Mouse (Mus musculus) ovary, postnatal 14 days (tissue): Measurements from ENCODE around the gene Qsox2.

ENCODE experiments used
- DNase-seq: peaks from one replicate; pipeline ENCODE4 v3.0.0; 2022; ENCODE audit warnings: low spot score

Qsox2 gene

DNA sequence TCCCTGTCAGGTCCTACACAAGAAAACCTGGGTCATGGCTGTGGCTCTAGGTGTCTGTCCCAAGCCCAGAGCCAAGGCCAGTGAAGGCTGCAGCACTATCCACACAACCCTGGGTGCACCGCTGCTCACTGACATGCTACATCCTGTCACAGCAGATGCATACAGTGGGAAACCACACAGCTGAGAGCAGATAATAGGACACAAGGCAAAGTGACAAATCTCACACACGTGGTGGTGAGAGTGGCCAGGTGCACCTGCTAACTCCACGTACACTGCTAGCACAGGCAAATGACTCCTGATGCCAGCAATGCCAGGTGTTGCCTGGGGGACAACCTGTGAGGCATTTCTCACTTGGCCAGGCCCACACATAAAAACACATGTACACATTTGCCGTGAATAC, 12.1 kb downstream of the Qsox2 start:
- DNase-seq = no peak

GRCm38 (mm10) chr2:26223961-26224360, 13.4 kb downstream of the Qsox2 start:
- no peak for DNase-seq

GRCm38 (mm10) chr2:26214526-26214925, 22.8 kb downstream of the Qsox2 start:
- DNase-seq = no peak

DNA sequence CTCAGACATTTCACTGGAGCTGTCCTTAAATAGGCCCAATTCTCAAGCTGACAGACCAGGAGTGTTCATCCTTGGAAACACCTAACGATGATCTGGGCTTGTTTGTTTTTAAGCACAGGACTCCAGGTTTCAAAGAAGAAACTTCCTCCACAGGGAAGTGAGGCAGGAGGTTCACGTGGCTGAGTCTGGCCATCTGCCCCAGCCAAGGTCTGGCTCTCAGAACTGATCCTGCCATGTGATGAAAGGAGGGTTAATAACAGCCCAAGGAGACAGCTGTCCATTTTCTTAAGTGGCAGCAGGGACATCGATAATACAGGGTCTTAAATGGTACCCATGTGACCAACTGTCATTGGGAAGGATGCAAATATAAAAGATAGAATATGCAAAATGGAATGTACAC, 27.8 kb downstream of the Qsox2 start:
- no peak for DNase-seq

DNA sequence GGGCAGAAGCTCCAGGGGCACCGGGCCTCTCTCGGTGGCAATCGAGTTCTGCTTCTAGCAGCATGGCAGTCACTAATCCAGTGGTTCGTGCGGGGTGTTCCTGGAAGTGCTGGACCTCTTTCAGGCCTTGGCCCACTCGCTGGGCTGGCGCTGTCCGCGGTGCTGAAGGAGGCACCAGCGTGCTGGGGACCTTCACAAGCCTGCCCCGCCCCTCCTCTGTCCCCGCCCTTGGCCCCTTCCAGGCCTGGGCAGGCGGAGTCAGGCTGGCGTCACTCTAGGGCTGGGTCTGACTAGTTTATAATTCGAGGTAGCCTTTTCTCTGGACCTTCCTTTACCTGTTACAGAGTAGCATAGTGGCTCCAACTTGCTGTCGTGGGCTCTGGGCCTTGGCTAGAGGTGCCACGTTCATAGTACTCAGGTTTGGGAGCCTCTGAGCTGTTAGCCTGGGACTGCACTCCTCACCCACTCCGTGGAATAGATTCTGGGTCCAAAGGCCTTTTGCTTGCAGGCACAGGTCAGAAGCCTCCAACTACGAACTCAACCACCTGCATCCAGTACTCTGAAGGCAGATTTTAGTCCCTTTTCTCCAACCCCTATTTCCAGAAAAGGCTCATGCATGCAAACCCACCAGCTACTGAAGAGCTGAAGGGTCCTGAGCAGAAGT, 29.1 kb downstream of the Qsox2 start, which contains the start of gene Lhx3:
Gene Lhx3, minus strand, starts transcription at position 164 of the 664 bp plus-strand sequence.
- DNase-seq = peak; percentile 93

- no peak for DNase-seq
Measured at GRCm38 (mm10) chr2:26207559-26207958, 29.8 kb downstream of the Qsox2 start.

- no peak for DNase-seq
Measured at GRCm38 (mm10) chr2:26205761-26206160, 31.6 kb downstream of the Qsox2 start.

- DNase-seq = peak; percentile 31
Measured at GRCm38 (mm10) chr2:26205126-26205525, 32.2 kb downstream of the Qsox2 start.

DNA sequence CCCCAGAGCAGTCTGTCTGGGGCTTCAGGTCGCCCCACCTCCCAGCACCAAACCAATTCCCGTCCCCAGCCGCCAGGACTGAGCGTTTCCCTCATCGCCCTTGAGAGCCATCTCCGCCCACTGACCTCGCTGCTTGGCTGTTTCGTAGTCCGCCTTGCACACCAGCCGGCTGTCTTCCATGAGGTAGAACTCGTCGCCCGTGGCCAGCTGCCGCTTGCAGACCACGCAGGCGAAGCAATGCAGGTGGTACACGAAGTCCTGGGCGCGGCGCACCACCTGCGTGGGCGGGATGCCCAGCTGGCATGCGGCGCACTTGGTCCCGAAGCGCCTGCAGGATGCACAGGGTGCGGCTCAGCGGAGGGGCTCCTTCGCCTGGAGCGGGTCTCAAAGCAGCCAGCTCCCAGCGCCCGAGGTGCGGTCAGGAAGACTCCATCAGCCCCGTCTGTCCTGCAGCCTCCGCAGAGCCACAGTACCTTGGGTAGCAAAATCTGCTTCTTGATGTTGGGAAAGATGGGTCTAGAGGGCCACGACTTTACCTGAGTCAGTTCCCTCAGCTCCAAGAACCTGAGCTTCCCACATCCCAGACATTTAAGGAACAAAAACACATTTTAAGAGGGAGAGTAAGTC, 34.4 kb downstream of the Qsox2 start:
- no peak for DNase-seq

- no peak for DNase-seq
Measured at GRCm38 (mm10) chr2:26201926-26202848, 35.1 kb downstream of the Qsox2 start.

GRCm38 (mm10) chr2:26198488-26198887, 38.8 kb downstream of the Qsox2 start:
- no peak for DNase-seq

- no peak for DNase-seq
Measured at GRCm38 (mm10) chr2:26194552-26195339, 42.6 kb downstream of the Qsox2 start.

DNA sequence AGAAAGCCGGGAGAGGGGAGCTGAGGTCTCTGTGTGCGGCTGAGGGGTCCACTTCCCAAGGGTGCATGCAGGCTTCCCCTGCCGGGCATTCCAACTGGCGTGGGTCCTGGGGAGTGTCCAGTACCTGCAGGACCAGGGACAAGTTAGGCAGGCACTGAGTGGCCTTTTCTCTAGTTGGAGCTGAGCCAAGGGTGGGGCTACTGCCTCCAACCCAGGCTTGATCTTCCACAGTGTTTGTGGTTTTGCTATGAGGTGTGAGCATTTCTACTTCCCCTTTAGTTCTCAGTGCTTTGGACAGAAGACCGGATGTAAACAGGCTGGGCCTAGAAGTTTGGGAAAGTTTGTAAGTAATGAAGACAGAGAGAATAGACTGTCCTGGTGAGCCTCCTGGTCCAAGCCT, 48.8 kb downstream of the Qsox2 start:
- no peak for DNase-seq

- DNase-seq = no peak
Measured at GRCm38 (mm10) chr2:26184352-26184751, 53.0 kb downstream of the Qsox2 start.

DNA sequence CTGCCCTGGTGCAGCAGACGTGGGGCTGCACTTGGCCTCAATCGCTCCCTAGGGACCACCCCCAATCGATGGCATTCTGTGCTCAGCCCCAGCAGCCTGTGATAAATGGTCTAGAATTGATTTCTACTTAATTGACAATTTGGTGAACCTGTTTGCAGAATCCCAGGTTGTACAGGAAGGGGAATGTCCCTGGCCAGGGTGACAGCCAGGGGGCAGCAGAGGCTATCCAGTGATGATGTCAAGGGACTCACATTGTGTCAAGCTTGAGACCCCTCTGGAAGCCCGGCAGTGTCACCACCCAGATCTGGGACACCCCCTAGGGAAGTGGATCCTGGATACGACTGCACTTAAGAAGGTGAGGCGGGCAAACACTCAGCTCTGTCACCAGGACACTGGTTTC, 54.7 kb downstream of the Qsox2 start:
- no peak for DNase-seq

DNA sequence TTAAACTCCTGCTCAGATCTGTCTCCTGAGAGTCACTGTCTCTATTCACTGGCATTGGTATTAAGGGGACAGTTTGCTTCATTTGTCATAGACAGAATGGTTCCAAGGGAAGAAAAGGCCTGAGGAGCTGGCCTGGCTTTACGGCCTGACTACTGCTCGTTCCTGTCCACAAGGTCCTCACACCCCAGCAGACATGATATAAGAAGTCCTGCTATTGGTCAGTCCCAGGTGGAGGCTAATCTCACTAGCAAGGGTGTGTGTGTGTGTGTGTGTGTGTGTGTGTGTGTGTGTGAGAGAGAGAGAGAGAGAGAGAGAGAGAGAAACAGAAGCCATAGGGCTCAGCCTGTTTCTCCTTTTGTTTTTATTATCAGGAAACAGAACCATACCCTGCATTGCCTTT, 60.1 kb downstream of the Qsox2 start:
- no peak for DNase-seq

DNA sequence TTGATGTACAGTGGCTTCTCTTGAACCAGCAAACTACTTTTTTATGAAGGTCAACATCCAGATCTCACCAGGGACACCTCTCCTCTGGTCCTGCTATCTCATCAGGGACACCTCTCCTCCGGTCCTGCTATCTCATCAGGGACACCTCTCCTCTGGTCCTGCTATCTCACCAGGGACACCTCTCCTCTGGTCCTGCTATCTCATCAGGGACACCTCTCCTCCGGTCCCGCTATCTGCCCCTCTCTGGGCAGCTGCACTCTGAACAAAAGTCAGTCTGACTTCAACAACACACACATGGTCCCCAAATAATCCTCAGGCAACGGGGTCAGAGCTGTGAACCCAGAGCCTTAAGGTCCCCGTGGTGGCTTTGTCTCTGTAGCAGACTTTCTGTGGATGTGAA, 60.6 kb downstream of the Qsox2 start:
- no peak for DNase-seq

GRCm38 (mm10) chr2:26175191-26175590, 62.1 kb downstream of the Qsox2 start:
- DNase-seq = no peak

DNA sequence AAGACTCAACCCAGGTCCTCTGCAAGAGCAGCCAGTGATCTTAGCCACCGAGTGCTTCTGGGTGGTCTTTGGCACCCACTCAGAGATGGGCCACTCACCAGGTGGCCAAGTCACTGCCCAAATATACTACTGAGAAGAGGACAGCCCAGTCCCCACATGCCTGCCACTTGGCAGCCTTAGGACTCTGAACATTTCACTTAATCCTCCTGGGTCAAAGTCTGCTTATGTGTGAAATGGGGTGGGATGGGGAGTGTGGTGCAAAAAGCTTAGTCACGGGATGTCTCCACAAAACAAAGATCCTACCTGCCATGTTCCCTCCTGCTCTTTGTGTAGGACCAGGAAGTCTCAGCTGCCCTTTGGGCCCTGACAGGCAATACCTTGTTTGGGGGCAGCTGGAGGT, 65.2 kb downstream of the Qsox2 start:
- no peak for DNase-seq

GRCm38 (mm10) chr2:26170376-26170775, 66.9 kb downstream of the Qsox2 start:
- DNase-seq = no peak

DNA sequence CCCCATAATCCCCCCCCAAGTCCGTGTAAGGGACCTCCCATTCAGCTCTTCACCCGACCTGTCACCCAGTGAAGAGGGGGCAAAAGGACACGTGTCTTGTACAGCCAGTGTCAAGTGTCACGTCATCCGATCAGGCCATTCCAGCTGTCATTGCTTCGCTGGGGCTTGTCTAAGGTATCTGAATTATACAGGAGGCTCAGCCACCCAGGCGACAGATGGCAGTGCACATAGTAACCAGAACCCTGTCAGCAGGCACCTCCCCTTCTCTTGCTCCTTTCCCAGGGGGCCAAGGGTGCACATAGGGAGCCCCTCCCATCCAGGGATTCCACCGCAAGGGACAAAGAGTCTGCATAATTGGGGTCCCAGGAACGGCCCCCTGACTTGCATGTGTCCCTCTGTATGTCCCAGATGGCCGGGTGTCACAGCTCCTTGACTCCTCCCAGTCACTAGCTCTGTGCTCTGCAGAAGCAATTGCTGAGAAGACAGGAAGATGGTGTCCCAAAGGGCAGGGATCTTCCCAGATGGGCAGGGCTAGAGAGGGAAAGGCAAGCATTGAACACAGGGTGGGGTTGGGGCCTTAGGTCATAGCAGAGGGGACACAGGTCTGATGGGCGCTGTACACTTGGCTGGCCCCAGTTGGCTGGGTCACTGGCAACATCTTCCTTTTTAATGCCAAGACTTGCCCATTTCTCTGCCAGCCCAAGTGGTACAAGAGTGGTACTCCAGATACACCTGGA, 68.3 kb downstream of the Qsox2 start:
- DNase-seq = no peak
